Mouse (Mus musculus): ENCODE measurements around the gene L1td1.
"Not testable (repeated sequence)": the region's sequence is repeated elsewhere in the genome, so short reads cannot be mapped to it uniquely, and the experiment has no call there.

The L1td1 gene

GRCm38 (mm10) chr4:98726590-98727237 is at the start of gene L1td1:
Gene L1td1, plus strand, starts transcription at chr4:98726734.
- DNase-seq, result no peak

GRCm38 (mm10) chr4:98677506-98677905 is 49.0 kb upstream of the L1td1 start:
- DNase-seq, result no peak

GRCm38 (mm10) chr4:98686678-98687267 is 39.8 kb upstream of the L1td1 start:
- DNase-seq, result no peak

- DNase-seq, result no peak
These were observed 38.4 kb upstream of the L1td1 start for GRCm38 (mm10) chr4:98688116-98688515.

GRCm38 (mm10) chr4:98688520-98688919 is 38.0 kb upstream of the L1td1 start:
- no peak for DNase-seq

GRCm38 (mm10) chr4:98689988-98690387 is 36.5 kb upstream of the L1td1 start:
- DNase-seq, result no peak

- DNase-seq, result peak; percentile 51
These were observed 32.9 kb upstream of the L1td1 start for GRCm38 (mm10) chr4:98693465-98694185.

- no peak for DNase-seq
These were observed 28.6 kb upstream of the L1td1 start for GRCm38 (mm10) chr4:98697932-98698331.

- DNase-seq, result no peak
These were observed 27.6 kb upstream of the L1td1 start for GRCm38 (mm10) chr4:98698921-98699320.

GRCm38 (mm10) chr4:98700156-98700555 is 26.4 kb upstream of the L1td1 start:
- no peak for DNase-seq

GRCm38 (mm10) chr4:98702201-98702894 is 24.2 kb upstream of the L1td1 start:
- peak; percentile 81 for DNase-seq

- no peak for DNase-seq
These were observed 15.6 kb upstream of the L1td1 start for GRCm38 (mm10) chr4:98710891-98711290.

GRCm38 (mm10) chr4:98717735-98718546 is 8.6 kb upstream of the L1td1 start:
- no peak for DNase-seq

GRCm38 (mm10) chr4:98718547-98718917 is 8.0 kb upstream of the L1td1 start:
- DNase-seq, result no peak

GRCm38 (mm10) chr4:98722454-98722853 is 4.1 kb upstream of the L1td1 start:
- DNase-seq, result peak; percentile 65

GRCm38 (mm10) chr4:98724682-98725081 is 1.9 kb upstream of the L1td1 start:
- not testable (repeated sequence) for DNase-seq

GRCm38 (mm10) chr4:98725439-98725838 is 1.1 kb upstream of the L1td1 start:
- no peak for DNase-seq

- DNase-seq, result no peak
These were observed 893 bp downstream of the L1td1 start for GRCm38 (mm10) chr4:98727295-98727958.

GRCm38 (mm10) chr4:98727959-98728347 is 1.4 kb downstream of the L1td1 start:
- DNase-seq, result no peak

GRCm38 (mm10) chr4:98728716-98729115 is 2.2 kb downstream of the L1td1 start:
- no peak for DNase-seq

- DNase-seq, result no peak
These were observed 7.1 kb downstream of the L1td1 start for GRCm38 (mm10) chr4:98733660-98734059.

GRCm38 (mm10) chr4:98739753-98740152 is 13.2 kb downstream of the L1td1 start:
- peak; percentile 41 for DNase-seq
